Mouse (Mus musculus) erythroid progenitor cell, adult 5-6 weeks (primary cell): ENCODE measurements around the gene Cby1. TPM values are rescaled to one million over a fixed set of nuclear protein-coding genes. Genes with fewer than 3 reads are reported as not detected.
"Not testable (repeated sequence)": the region's sequence is repeated elsewhere in the genome, so short reads cannot be mapped to it uniquely, and the experiment has no call there.

Experiments
- ATAC-seq: replicated peaks from 2 replicates; pipeline ENCODE4 v1.8.0; 2016; ENCODE audit warnings: moderate number of reproducible peaks, mild to moderate bottlenecking, moderate TSS enrichment, inconsistent platforms; ENCODE audit not compliant: poor library complexity, low FRiP score, severe bottlenecking
- total RNA-seq, 2 experiments: library from RNA; stranded (forward) in 1 of 2; stranded (reverse) in 1 of 2; fragments of 150-400 nt in 1 of 2; fragments of 186-747, 209-891 nt in 1 of 2; gene quantifications; 2 replicates each; pipeline versions ENCODE4 v1.2.3 to v1.2.4; 2015 to 2017; ENCODE audit warnings: low replicate concordance in 2 of 2

The Cby1 gene
- total RNA-seq, 2 experiments from 2014 or later = 6.3 to 13.0 TPM

DNA sequence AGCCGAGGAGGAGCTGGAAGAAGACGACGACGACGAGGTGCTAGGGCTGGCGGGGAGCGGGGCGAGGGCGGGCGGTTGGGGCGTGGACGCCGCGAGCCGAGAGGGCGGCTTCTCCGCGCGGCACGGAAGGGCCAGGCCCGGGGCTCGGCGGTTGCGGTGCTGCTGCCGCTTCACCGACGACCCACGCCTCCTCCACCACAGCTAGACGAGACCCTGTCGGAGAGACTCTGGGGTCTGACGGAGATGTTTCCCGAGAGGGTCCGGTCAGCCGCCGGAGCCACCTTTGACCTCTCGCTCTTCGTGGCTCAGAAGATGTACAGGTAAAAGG, 11.9 kb downstream of the Cby1 start:
- ATAC-seq = peak; percentile 60

DNA sequence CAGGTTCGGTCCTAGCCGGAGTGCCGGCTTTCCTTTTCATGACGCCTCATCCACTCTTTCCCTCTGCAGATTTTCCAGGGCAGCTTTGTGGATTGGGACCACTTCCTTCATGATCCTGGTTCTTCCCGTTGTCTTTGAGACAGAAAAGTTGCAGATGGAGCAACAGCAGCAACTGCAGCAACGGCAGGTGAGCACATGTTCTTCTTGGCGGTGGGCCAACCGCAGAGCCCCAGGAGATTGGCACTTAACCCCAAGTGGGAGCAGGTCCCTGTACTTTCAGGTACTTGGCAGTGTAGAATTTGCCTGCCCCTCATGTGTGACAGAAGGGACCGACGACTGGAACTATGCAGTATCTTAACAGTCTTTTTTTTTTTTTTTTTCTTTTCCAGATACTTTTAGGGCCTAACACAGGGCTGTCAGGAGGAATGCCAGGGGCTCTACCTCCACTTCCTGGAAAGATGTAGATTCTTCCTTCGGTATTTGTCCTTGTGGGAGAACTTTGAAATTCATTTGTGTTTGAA, 12.9 kb downstream of the Cby1 start:
- not testable (repeated sequence) for ATAC-seq

DNA sequence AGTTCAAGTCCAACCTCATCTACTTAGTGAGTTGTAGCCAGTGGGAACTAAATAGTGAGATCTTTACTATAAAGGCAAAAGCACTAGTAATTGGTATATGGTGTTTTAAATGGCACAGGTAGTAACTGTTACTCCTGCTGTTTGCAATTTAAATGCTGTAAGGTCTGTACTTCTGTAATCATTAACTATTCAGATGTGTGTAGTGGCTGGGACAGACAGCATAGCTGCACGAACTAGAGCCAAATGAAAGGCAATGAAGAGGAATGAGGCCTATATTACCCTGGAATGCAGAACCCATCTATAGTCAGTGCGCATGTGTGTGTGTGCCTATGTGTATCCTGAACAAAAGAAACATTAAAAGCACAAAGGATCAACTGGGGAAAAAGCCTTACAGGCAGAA, 18.9 kb downstream of the Cby1 start:
- ATAC-seq = no peak

DNA sequence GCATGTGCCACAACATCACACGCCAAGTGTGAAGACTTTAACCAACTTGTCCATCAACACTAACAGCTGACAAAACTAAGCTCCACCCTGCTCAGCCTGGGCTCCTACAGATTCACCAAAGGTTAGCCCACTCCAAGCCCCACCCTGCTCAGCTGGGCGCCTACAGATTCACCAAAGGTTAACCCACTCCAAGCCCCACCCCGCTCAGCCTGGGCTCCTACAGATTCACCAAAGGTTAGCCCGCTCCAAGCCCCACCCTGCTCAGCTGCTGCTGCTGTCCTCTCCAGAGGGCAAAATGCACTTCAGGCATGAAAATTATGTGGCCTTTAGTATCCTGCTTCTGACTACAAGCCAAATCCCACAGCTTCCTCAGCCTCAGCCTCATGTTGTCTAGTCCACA, 23.0 kb downstream of the Cby1 start:
- ATAC-seq = peak; percentile 59

DNA sequence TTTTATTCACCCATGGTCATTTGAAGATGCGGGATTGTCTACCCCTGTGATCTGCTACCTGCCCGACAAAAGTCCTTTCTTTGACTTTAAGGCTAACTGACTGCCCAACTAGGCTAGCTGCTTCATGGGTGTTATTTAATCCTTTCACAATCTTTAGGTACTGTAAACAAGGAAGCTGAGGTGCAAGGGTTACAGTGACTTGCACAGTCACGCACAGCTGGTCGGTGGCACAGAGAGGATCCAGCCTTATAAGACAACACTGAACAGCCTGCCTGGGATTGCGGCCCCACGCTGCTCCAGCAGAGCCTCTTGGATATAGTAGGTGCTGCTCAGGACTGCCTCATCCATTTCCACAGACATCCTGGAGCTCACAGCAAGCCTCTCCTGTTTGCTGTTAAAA, 24.1 kb downstream of the Cby1 start:
- ATAC-seq = no peak

DNA sequence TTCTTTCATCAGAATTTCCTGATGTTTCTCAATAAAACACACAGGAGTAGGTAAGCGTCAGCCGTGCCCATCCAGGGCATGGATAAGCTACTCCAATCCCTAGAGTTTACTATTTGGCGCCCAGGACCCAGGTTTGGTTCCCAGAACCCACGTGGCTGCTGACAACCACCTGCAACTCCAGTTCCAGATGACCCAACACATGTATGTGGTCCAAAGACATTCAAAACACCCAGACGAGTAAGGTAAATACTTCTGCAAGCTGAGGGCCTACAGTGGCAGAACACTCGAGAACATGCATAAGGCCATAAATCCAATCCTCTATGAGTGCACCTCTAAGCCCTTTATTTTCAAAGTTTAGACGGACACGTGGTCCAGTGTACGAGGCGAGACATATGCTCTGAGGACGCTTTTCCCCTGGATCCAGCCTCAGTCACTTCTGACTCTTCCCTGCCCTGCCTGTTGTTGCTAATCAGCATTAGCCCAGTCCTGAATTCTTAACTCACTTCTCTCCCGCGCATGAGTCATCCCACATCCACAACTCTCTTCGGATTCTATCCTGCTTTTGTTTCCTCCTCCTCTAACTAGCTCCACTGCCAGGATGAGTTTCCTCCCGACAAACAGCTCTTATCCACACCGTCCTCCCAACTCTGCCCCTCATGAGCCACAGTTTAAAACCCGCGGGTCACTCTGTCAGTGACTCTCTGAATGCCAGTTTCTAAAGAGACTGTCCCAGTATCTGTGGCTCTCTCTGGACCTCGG, 24.9 kb downstream of the Cby1 start:
- ATAC-seq = no peak

DNA sequence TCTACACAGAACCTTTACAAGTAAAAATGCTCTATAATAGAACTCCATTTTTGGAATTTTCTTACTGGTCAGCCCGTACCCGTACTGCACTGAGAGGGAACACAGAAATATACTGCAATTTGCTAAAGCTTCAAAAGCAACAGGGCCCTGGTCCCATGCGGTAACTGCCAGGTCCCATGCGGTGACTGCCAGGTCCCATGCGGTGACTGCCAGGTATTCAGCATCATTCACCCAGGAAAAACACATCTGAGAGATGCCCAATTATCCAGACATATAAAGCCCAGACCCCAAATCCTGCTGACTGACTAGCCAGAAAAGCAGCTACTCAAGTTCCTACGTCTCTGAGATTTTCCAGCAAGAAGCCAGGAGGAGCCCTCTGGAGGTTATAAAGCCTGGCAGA, 25.6 kb downstream of the Cby1 start:
- ATAC-seq = no peak

DNA sequence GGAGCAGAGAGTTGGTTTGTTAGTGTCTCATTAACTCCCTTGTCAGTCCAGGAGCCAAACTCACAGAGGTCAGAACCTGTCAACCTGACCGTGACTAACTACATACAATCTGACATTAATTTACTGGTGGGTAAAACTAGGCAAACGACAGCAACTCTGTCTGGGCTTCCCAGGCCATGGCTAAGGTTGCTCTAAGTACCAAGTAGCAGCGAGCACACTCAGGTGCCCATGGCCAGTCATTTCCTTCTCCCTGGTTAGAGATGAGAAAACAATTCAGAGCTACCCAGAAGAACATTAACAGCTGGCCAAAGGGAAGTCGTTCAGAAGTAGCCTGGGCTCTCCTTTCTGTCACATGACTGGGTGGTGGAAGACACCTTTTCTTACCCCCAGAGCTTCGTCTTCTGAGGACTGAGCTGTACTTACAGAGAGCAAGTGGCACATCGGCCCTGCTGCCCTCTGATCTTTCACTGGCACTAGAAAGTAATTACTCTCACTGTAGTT, 26.2 kb downstream of the Cby1 start:
- no peak for ATAC-seq

DNA sequence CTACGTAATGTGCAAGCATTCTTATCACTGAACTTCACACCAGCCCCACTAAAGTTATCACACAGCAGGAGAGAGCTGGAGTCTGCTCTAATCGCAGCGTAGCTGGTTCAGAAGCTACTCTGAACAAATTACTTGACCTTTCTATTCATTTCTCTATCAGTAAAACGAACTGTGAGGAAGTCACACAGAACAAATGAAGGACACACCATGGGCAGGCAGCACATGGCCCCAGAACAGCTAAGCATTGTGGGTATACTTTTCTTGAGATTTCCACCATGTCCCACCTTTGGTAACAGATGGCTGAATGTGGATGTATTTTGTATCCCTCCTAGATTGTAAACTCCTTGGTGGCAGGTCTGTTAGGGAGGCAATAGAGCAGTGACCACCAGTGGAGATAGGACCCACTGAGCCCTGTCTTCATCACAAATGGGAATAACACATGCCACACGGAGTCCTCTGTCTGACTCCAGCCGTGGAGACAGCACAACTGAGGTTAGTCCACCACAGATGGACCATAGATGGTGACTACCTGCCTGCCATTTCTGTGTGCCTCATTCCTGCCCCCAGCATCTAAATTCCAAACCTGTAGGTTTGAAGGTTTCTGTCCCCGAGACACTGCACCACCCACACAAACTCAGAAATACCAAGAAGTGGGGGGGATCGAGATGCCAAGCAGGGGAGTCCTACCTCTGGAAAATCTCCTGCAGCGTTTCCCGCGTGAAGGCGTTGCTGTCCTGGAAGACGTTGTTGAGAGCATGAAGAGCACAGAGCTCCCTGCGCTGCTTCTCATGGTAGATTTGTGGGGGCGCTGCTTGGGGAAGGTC, 27.3 kb downstream of the Cby1 start:
- no peak for ATAC-seq

DNA sequence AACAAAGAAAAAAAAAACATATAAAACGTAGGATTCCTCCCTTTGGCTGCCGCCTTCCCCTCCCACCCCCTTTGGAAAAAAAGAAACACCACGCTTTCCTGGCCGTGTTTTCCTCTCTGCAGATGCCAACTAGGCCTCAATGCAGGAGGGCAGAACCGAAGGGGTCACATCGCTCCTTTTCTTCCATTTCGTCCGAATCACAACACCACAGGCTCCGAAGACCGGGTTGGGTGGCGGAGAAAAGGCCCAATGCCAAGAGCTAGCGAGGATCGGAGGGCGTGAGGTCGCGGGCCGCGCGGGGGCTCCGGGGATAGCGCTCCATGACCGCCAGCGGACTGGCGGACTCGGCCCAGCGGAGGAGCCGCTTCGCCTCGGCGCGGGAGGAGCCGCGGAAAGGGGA, 28.2 kb downstream of the Cby1 start:
- ATAC-seq = no peak

DNA sequence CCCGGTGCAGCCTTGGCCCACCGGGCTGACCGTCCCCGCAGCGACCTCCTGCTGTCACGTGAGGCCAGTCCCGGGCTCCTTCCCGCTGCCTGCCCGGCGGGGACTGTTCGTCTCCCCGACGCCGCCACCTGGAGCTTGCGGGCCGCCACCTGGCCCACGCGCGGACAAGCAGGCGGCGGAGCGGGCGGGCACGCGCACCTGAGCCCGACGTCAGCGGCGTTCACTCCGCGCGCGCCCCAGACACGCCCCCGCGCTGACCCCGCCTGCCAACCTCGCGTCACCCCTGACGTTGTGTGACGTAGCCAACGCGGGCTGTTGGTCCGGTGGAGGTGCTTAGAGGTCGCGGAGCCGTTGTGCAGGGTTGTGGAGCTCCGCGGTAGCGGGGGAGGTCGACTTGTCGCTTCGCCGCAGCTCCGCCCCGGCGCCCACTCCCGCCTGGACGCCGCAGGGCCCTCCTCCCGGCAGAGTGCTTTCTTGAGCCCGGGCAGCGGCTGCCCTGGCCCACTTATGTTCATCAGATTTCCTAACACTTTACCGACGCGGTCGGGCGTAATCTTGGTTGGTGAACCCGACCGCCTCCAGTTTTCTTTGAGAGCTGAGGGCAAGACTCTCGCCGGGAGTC, 28.8 kb downstream of the Cby1 start, which contains the start of gene Josd1:
Gene Josd1, minus strand, starts transcription at position 274 of the 622 bp plus-strand sequence.
- peak; percentile 63 for ATAC-seq

DNA sequence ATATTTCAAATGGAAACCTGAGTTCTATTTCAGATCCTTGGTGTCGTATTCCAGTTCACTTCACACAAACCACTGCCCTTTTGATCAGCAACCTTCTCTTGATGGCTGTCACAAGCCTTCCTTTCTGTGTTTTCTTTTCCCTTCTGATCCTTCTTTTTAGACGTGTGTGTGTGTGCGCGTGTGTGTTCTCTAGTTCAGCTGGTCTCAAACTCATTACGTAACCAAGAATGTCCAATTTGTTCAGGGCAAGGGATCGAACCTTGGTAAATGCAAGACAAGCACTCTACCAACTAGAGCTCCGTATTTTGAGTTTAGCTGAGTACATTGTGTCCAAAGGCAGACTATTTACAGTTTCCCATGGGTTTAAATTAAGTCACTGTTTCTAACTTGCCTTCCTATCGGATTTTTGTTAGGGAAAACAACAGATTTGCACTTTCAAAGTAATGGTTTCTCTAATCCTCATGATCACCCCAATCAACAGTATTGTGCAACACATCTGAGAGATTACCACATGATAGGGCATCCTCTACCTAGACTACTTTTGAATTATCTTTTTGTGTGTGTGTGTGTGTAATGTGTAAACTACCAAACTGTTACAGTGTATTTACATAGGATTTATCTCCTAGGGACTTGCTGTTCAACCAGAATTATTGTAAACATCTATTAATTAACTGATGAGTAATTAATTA, 29.4 kb downstream of the Cby1 start:
- ATAC-seq = no peak

DNA sequence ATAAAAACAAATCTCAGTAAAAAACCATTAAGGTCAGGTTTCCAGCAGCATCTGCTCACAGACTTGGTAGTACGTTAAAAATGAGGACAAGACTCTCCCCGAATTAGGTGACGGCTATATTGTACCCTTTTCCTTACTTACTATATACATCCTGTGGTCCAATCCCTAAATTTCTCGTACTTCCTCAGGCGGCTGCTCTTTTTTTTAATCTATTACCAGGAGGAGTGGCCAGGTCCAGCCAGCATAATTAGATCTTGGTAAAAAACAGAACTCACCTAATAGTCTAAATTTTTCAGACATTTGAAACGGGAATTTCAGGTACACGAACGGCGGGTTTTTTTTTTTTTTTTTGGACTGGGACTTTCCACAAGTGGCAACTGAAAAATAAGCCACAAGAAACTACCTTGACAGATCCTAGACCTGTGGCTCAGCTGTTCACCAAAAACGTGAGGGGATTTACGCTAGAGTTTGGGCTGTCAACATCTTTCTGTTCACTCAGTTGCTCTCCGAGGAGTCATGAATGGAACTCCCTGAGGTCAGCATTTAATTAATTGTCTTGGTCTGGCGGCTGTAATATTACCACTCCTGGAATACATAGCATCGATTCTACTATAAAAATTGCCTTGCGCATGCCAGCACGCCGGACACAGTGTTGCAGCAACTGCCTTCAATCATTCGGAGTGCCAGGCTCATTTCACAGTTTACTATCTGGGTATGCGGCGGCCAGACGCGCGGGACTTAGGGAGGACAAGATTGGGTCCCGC, 30.8 kb downstream of the Cby1 start:
- no peak; the same call in 1 of the 2 replicates for ATAC-seq

DNA sequence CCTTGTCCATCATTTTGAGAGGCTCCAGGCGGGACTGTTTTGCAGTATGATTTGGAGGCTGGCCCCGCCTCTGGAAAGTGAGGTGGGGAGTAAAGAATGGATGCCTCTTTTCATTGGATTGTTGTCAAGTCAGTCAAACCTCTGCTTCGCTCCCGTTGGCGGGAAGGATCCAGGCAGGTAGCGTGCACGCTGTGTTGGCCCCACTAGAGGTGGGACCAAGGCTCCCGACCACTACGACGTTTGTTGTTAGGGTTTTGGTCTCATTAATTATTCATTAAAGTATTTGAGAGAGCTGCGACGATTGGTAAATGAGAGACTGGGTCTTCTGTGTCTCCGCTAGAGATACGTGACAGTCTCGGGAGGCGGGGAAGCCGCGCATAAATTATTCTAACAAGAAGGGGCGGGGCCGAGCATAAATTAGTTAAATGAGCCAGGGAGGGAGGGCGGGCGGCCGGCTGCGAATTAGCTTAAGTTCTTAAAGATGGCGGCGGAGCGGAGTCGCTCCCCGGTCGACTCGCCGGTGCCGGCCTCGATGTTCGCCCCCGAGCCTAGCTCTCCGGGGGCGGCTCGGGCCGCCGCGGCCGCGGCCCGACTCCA, 31.5 kb downstream of the Cby1 start, which contains the start of gene Gtpbp1:
Gene Gtpbp1, plus strand, starts transcription at position 420 of the 597 bp plus-strand sequence.
- ATAC-seq = peak; percentile 74

DNA sequence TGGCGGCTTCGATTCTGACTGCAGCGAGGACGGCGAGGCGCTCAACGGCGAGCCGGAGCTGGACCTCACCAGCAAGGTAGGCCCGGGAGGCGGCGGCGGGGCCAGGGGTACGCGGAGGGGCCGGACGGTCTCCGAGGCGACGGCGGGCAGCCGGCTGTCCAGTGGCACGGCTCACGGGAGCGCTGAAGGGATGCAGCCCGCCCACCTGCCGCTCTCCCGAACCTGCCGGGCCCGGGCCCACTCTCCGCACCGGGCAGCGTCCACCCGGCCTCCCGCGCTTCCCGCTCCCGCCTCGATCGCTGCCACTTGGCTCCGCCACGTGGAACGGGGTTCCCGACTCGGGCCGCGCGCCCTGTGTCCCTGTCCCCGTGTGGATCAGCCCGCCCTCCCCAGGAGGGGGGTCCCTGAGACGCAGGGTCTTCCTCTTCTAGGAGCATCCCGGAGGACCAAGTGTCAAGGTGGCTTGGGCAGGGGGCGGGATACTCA, 32.1 kb downstream of the Cby1 start:
- ATAC-seq = no peak

DNA sequence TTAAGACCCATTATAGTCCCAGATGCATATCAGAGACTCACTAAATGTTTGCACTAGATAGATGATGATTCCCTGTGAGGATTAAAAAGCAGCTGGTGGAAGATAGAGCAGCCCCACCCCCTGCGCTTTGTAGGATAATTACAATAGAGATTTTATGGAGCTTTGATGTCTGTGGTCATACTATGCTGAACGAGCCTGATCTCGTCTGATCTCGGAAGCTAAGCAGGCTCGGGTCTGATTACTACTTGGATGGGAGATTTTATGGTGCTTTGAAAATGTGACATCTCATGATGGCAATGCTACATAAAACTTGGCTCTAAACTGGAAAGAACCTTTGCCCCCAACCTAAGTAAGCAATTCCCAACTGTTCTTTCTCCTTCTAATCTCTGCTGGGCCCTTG, 33.3 kb downstream of the Cby1 start:
- no peak for ATAC-seq

DNA sequence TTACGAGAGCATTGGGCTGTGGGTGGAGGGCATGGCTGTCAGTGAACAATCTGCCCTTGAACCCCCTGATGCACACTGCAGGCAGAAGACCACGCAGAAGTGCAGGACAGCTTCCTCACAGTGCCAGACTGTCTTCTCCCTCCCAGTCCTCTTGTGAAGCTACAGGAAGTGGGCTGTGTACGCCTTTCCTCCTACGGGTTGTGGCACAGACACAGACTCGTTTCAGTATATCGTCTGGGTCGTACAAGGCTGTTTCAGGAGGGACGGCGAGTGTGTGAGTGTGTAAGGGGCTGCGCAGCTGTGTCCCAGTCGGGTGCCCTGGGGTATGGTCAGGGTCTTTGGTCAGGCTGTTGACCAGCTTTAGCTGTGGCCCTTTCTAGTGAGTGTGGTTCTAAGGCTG, 34.7 kb downstream of the Cby1 start:
- ATAC-seq = no peak

DNA sequence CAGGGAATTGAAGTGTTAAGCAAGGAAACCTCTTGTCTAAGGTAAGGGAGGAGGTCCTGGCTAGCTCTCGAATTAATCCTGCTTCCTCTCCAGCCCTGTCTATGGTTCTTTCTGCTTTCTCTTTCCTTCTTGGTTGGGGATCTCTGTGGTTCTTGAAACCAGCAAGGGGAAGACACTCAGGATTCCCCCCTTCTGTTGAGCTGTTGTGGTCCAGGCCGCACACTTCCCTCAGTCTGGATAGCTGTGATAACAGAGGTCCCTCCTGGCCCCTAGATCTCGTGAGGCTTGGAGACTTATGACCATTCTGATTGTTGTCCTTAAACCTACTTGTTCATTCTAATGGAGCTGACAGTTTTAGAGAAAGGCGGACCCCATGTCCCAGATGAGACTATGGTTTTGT, 35.5 kb downstream of the Cby1 start:
- ATAC-seq = peak; percentile 41

DNA sequence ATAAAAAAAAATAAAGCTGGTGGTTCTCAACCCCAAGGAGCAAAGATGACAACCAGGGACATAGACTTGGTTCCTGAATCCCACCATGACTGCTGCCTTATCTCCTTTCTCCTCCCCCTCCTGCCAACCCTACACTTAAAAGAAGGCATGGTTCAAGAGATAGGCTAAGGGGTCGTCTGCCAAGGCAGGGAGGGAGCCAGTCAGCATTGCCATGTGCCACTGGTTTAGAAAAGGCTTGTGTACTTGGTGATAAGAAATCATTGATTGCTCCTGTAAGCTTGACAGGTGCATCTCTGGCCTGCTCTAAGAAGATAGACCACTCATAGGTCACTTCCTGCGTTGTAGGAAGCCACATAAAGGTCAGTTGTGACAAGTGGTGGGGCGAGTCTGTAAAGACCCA, 36.5 kb downstream of the Cby1 start:
- no peak for ATAC-seq
